Mouse (Mus musculus): ENCODE measurements around the gene H2-Ab1. TPM values are rescaled to one million over a fixed set of nuclear protein-coding genes. Genes with fewer than 3 reads are reported as not detected.

Gene H2-Ab1
- polyA plus RNA-seq, 1 experiment: 0.14 TPM

- no peaks in the 10 kb centered on the region for H3K4me1 ChIP-seq (ENCODE audit: control insufficient read depth)
- no peak for TF ChIP-seq TAL1 (IDR thresholded peaks at IDR 0.05; ENCODE audit: low read length)
- no peak for TF ChIP-seq GATA1 (IDR thresholded peaks at IDR 0.05; ENCODE audit: low read length)
- H3K36me3 ChIP-seq (ENCODE audit: control insufficient read depth): no peaks in the 10 kb centered on the region
- no peaks in the 10 kb centered on the region for H3K9me3 ChIP-seq (ENCODE audit: control insufficient read depth, low read length)
- no peak overlapping the region for H3K4me3 ChIP-seq (replicated peaks)
- no peaks in the 10 kb centered on the region for H3K27me3 ChIP-seq (ENCODE audit: control insufficient read depth)
These were observed 8.1 kb upstream of the H2-Ab1 start for GRCm38 (mm10) chr17:34249361-34249760.

- TF ChIP-seq GATA1 (IDR thresholded peaks at IDR 0.05; ENCODE audit: low read length) (no peak), TAL1 (IDR thresholded peaks at IDR 0.05; ENCODE audit: low read length) (no peak)
- Histone ChIP-seq H3K36me3 (ENCODE audit: control insufficient read depth) (no peaks in the 10 kb centered on the region), H3K4me3 (replicated peaks) (no peak overlapping the region), H3K27me3 (ENCODE audit: control insufficient read depth) (no peaks in the 10 kb centered on the region), H3K9me3 (ENCODE audit: control insufficient read depth, low read length) (no peaks in the 10 kb centered on the region), H3K4me1 (ENCODE audit: control insufficient read depth) (no peaks in the 10 kb centered on the region)
These were observed 7.6 kb upstream of the H2-Ab1 start for GRCm38 (mm10) chr17:34249878-34250277.

- no peaks in the 10 kb centered on the region for H3K9me3 ChIP-seq (ENCODE audit: control insufficient read depth, low read length)
- TF ChIP-seq GATA1 (IDR thresholded peaks at IDR 0.05; ENCODE audit: low read length) (no peak), TAL1 (IDR thresholded peaks at IDR 0.05; ENCODE audit: low read length) (no peak)
- no peak overlapping the region for H3K4me3 ChIP-seq (replicated peaks)
- no peaks in the 10 kb centered on the region for H3K27me3 ChIP-seq (ENCODE audit: control insufficient read depth)
- H3K36me3 ChIP-seq (ENCODE audit: control insufficient read depth): no peaks in the 10 kb centered on the region
- H3K4me1 ChIP-seq (ENCODE audit: control insufficient read depth): no peaks in the 10 kb centered on the region
These were observed 5.8 kb upstream of the H2-Ab1 start for GRCm38 (mm10) chr17:34251666-34252065.

- Histone ChIP-seq H3K9me3 (ENCODE audit: control insufficient read depth, low read length) (no peaks in the 10 kb centered on the region), H3K4me1 (ENCODE audit: control insufficient read depth) (no peaks in the 10 kb centered on the region), H3K36me3 (ENCODE audit: control insufficient read depth) (no peaks in the 10 kb centered on the region), H3K27me3 (ENCODE audit: control insufficient read depth) (peaks cover 8% of the 10 kb centered on the region), H3K4me3 (replicated peaks) (no peak overlapping the region)
- TF ChIP-seq GATA1 (IDR thresholded peaks at IDR 0.05; ENCODE audit: low read length) (no peak), TAL1 (IDR thresholded peaks at IDR 0.05; ENCODE audit: low read length) (no peak)
These were observed 988 bp upstream of the H2-Ab1 start for GRCm38 (mm10) chr17:34256501-34256900.

GRCm38 (mm10) chr17:34260551-34260950, 3.1 kb downstream of the H2-Ab1 start:
- Histone ChIP-seq H3K36me3 (ENCODE audit: control insufficient read depth) (no peaks in the 10 kb centered on the region), H3K27me3 (ENCODE audit: control insufficient read depth) (peaks cover 48% of the 10 kb centered on the region), H3K4me1 (ENCODE audit: control insufficient read depth) (no peaks in the 10 kb centered on the region), H3K4me3 (replicated peaks) (no peak overlapping the region), H3K9me3 (ENCODE audit: control insufficient read depth, low read length) (no peaks in the 10 kb centered on the region)
- no peak for TF ChIP-seq TAL1 (IDR thresholded peaks at IDR 0.05; ENCODE audit: low read length)
- no peak for TF ChIP-seq GATA1 (IDR thresholded peaks at IDR 0.05; ENCODE audit: low read length)

GRCm38 (mm10) chr17:34261502-34261901, 4.0 kb downstream of the H2-Ab1 start:
- H3K9me3 ChIP-seq (ENCODE audit: control insufficient read depth, low read length): no peaks in the 10 kb centered on the region
- H3K27me3 ChIP-seq (ENCODE audit: control insufficient read depth): peaks cover 48% of the 10 kb centered on the region
- no peak overlapping the region for H3K4me3 ChIP-seq (replicated peaks)
- H3K4me1 ChIP-seq (ENCODE audit: control insufficient read depth): no peaks in the 10 kb centered on the region
- H3K36me3 ChIP-seq (ENCODE audit: control insufficient read depth): no peaks in the 10 kb centered on the region
- TF ChIP-seq TAL1 (IDR thresholded peaks at IDR 0.05; ENCODE audit: low read length) (no peak), GATA1 (IDR thresholded peaks at IDR 0.05; ENCODE audit: low read length) (no peak)

- TF ChIP-seq TAL1 (IDR thresholded peaks at IDR 0.05; ENCODE audit: low read length) (no peak), GATA1 (IDR thresholded peaks at IDR 0.05; ENCODE audit: low read length) (no peak)
- Histone ChIP-seq H3K27me3 (ENCODE audit: control insufficient read depth) (peaks cover 56% of the 10 kb centered on the region), H3K9me3 (ENCODE audit: control insufficient read depth, low read length) (no peaks in the 10 kb centered on the region), H3K4me1 (ENCODE audit: control insufficient read depth) (no peaks in the 10 kb centered on the region), H3K36me3 (ENCODE audit: control insufficient read depth) (no peaks in the 10 kb centered on the region), H3K4me3 (replicated peaks) (no peak overlapping the region)
These were observed 5.6 kb downstream of the H2-Ab1 start for GRCm38 (mm10) chr17:34263068-34263467.

- Histone ChIP-seq H3K27me3 (ENCODE audit: control insufficient read depth) (peaks cover 58% of the 10 kb centered on the region), H3K4me3 (replicated peaks) (no peak overlapping the region)
- TF ChIP-seq GATA1 (IDR thresholded peaks at IDR 0.05; ENCODE audit: low read length): no peak
- TF ChIP-seq TAL1 (IDR thresholded peaks at IDR 0.05; ENCODE audit: low read length): no peak
These were observed 6.4 kb downstream of the H2-Ab1 start for GRCm38 (mm10) chr17:34263811-34264371.

GRCm38 (mm10) chr17:34264452-34265351, 7.2 kb downstream of the H2-Ab1 start:
- no peaks in the 10 kb centered on the region for H3K9me3 ChIP-seq (ENCODE audit: control insufficient read depth, low read length)
- no peak for TF ChIP-seq GATA1 (IDR thresholded peaks at IDR 0.05; ENCODE audit: low read length)
- TF ChIP-seq TAL1 (IDR thresholded peaks at IDR 0.05; ENCODE audit: low read length): no peak
- no peaks in the 10 kb centered on the region for H3K36me3 ChIP-seq (ENCODE audit: control insufficient read depth)
- H3K4me1 ChIP-seq (ENCODE audit: control insufficient read depth): no peaks in the 10 kb centered on the region
- H3K4me3 ChIP-seq (replicated peaks): no peak overlapping the region
- H3K27me3 ChIP-seq (ENCODE audit: control insufficient read depth): peaks cover 54% of the 10 kb centered on the region

More at GRCm38 (mm10) chr17:34263811-34264371, 6.4 kb downstream of the H2-Ab1 start:
- H3K36me3 ChIP-seq (ENCODE audit: control insufficient read depth): no peaks in the 10 kb centered on the region
- no peaks in the 10 kb centered on the region for H3K9me3 ChIP-seq (ENCODE audit: control insufficient read depth, low read length)
- H3K4me1 ChIP-seq (ENCODE audit: control insufficient read depth): no peaks in the 10 kb centered on the region

Measured in erythroblast, embryonic 14.5 days (primary cell).